Mouse (Mus musculus): Measurements from ENCODE around the gene Psma7.

- no peak for TF ChIP-seq MAFK (IDR thresholded peaks at IDR 0.05; ENCODE audit: borderline replicate concordance, low read depth, low read length)
- no peak for TF ChIP-seq TAL1 (IDR thresholded peaks at IDR 0.05; ENCODE audit: low read length)
- TF ChIP-seq RCOR1 (IDR thresholded peaks at IDR 0.05; ENCODE audit: low read depth, low read length) = no peak
- no peak for TF ChIP-seq MAX (IDR thresholded peaks at IDR 0.05; ENCODE audit: low read length)
- TF ChIP-seq GATA1 (IDR thresholded peaks at IDR 0.05; ENCODE audit: low read depth, low read length) = no peak
- no peak for TF ChIP-seq NRF1 (IDR thresholded peaks at IDR 0.05; ENCODE audit: insufficient read depth, low read depth, low read length, poor library complexity, severe bottlenecking)
- TF ChIP-seq POLR2A (IDR thresholded peaks at IDR 0.05; ENCODE audit: control insufficient read depth in 1 of 2, insufficient read depth in 1 of 2, low read depth in 1 of 2, low read length in 2 of 2, poor library complexity in 1 of 2) = no peak
- no peak for TF ChIP-seq CTCF (IDR thresholded peaks at IDR 0.05 in 2 of 3, conservative IDR thresholded peaks at IDR 0.05 in 1 of 3; ENCODE audit: control insufficient read depth in 1 of 3, insufficient read depth in 1 of 3, low read depth in 2 of 3, low read length in 3 of 3, poor library complexity in 1 of 3, severe bottlenecking in 1 of 3)
- no peak for TF ChIP-seq EP300 (IDR thresholded peaks at IDR 0.05; ENCODE audit: low read depth in 1 of 2, low read length in 2 of 2)
- no peak for TF ChIP-seq ZKSCAN1 (IDR thresholded peaks at IDR 0.05; ENCODE audit: low read depth, low read length)
- no peak for TF ChIP-seq ZNF384 (IDR thresholded peaks at IDR 0.05; ENCODE audit: low read depth, low read length)
- TF ChIP-seq CHD1 (IDR thresholded peaks at IDR 0.05; ENCODE audit: low read depth, low read length) = no peak
- TF ChIP-seq HCFC1 (IDR thresholded peaks at IDR 0.05; ENCODE audit: low read depth, low read length) = no peak
- no peak for TF ChIP-seq POLR2AphosphoS5 (IDR thresholded peaks at IDR 0.05; ENCODE audit: borderline replicate concordance, low read depth, low read length)
Observed at GRCm38 (mm10) chr2:180013686-180014085, 28.5 kb downstream of the Psma7 start.
